Mouse (Mus musculus) embryonic facial prominence, embryonic 10.5 days (tissue): ENCODE measurements around the gene Faap100. TPM values are rescaled to one million over a fixed set of nuclear protein-coding genes. Genes with fewer than 3 reads are reported as not detected.

Experiments
- DNase-seq: peaks from one replicate; pipeline ENCODE4 v3.0.0-alpha.2; 2017; ENCODE audit warnings: low spot score
- H3K27ac ChIP-seq: fragments of 300-500 bp; sonication (generic); replicated peaks from 2 replicates; pipeline ENCODE4 v1.5.1; 2016; ENCODE audit warnings: mild to moderate bottlenecking
- H3K27me3 ChIP-seq: fragments of 300-500 bp; sonication (generic); replicated peaks from 2 replicates; pipeline ENCODE4 v1.6.1; 2016; ENCODE audit warnings: low read depth, mild to moderate bottlenecking; ENCODE audit not compliant: poor library complexity, severe bottlenecking
- H3K36me3 ChIP-seq: fragments of 300-500 bp; sonication (generic); replicated peaks from 2 replicates; pipeline ENCODE4 v1.6.1; 2016; ENCODE audit warnings: mild to moderate bottlenecking, moderate library complexity
- H3K4me1 ChIP-seq: fragments of 300-500 bp; sonication (generic); 2 replicates; pipeline ENCODE4 v1.6.1; 2016
- H3K4me3 ChIP-seq: fragments of 300-500 bp; sonication (generic); 2 replicates; pipeline ENCODE4 v1.5.1; 2016; ENCODE audit warnings: mild to moderate bottlenecking, moderate library complexity
- H3K9me3 ChIP-seq: fragments of 300-500 bp; sonication (generic); 2 replicates; pipeline ENCODE4 v1.6.1; 2016; ENCODE audit warnings: mild to moderate bottlenecking
- WGBS: fragments of 180-500 bp; shearing (Covaris S2); methylation state at CpG from one replicate; pipeline ENCODE4 v1.1.7; 2016; 5-methylcytosine and 5-hydroxymethylcytosine counted together
- polyA plus RNA-seq: library from polyadenylated mRNA; unstranded; fragments of >200 nt; fragmentation: Nextera tagmentation; extraction: Ambion mirVana; gene quantifications from 2 replicates; pipeline ENCODE4 v1.2.1, GENCODE M21; 2016

The Faap100 gene
- polyA plus RNA-seq, 1 experiment from 2014 or later, result 38.3 TPM

- H3K27ac ChIP-seq, result no peak overlapping the region
- no peaks in the 10 kb centered on the region for H3K27me3 ChIP-seq
- peaks cover 89% of the 10 kb centered on the region for H3K36me3 ChIP-seq
- no peaks in the 10 kb centered on the region for H3K9me3 ChIP-seq
- H3K4me3 ChIP-seq, result no peak overlapping the region
- peaks cover 22% of the 10 kb centered on the region for H3K4me1 ChIP-seq
- DNase-seq, result no peak
- WGBS, result 59% methylated on average over 13 of the region's 13 CpGs
Observed at GRCm38 (mm10) chr11:120373025-120373424, 5.5 kb downstream of the Faap100 start.

- Histone ChIP-seq H3K4me3 (no peak overlapping the region), H3K9me3 (no peaks in the 10 kb centered on the region), H3K4me1 (peaks cover 27% of the 10 kb centered on the region), H3K36me3 (peaks cover 62% of the 10 kb centered on the region), H3K27me3 (no peaks in the 10 kb centered on the region), H3K27ac (peak overlapping the region; percentile 70)
- peak; percentile 78 for DNase-seq
- 40% methylated on average over 8 of the region's 8 CpGs for WGBS
Observed at GRCm38 (mm10) chr11:120369656-120370055, 8.9 kb downstream of the Faap100 start.

- Histone ChIP-seq H3K4me1 (peaks cover 41% of the 10 kb centered on the region), H3K27me3 (no peaks in the 10 kb centered on the region), H3K4me3 (no peak overlapping the region), H3K36me3 (peaks cover 30% of the 10 kb centered on the region), H3K27ac (0 out of 2 replicates have a peak overlapping the region, but pooled peaks have one; percentile 16), H3K9me3 (no peaks in the 10 kb centered on the region)
- no peak for DNase-seq
- WGBS, result 36% methylated on average over 7 of the region's 7 CpGs
Observed at GRCm38 (mm10) chr11:120366443-120367027, 12.0 kb downstream of the Faap100 start.

GRCm38 (mm10) chr11:120362891-120363290 is 15.7 kb downstream of the Faap100 start:
- no peak overlapping the region for H3K27ac ChIP-seq
- H3K9me3 ChIP-seq, result no peaks in the 10 kb centered on the region
- H3K36me3 ChIP-seq, result no peaks in the 10 kb centered on the region
- 86% methylated on average over 6 of the region's 6 CpGs for WGBS
- H3K4me1 ChIP-seq, result peaks cover 67% of the 10 kb centered on the region
- DNase-seq, result no peak
- no peak overlapping the region for H3K4me3 ChIP-seq
- no peaks in the 10 kb centered on the region for H3K27me3 ChIP-seq

GRCm38 (mm10) chr11:120361295-120361694 is 17.3 kb downstream of the Faap100 start, which contains the start of gene Fscn2:
Fscn2 (plus strand) TSS chr11:120361534.
- Histone ChIP-seq H3K4me1 (peaks cover 60% of the 10 kb centered on the region), H3K27ac (peak within 1 kb of the TSS; percentile 41), H3K27me3 (no peaks in the 10 kb centered on the region), H3K9me3 (no peaks in the 10 kb centered on the region), H3K4me3 (0 out of 2 replicates have a peak within 1 kb of the TSS, but pooled peaks have one; percentile 6), H3K36me3 (no peaks in the 10 kb centered on the region)
- DNase-seq, result no peak
- WGBS, result 63% methylated on average over 10 of the region's 10 CpGs

- H3K4me3 ChIP-seq, result no peak overlapping the region
- H3K27ac ChIP-seq, result peak overlapping the region; percentile 41
- H3K36me3 ChIP-seq, result no peaks in the 10 kb centered on the region
- peaks cover 57% of the 10 kb centered on the region for H3K4me1 ChIP-seq
- H3K27me3 ChIP-seq, result no peaks in the 10 kb centered on the region
- WGBS, result 73% methylated on average over 5 of the region's 5 CpGs
- DNase-seq, result no peak
- no peaks in the 10 kb centered on the region for H3K9me3 ChIP-seq
Observed at GRCm38 (mm10) chr11:120360755-120361154, 17.8 kb downstream of the Faap100 start.

- Histone ChIP-seq H3K36me3 (no peaks in the 10 kb centered on the region), H3K9me3 (no peaks in the 10 kb centered on the region), H3K27me3 (no peaks in the 10 kb centered on the region), H3K4me3 (no peak overlapping the region), H3K27ac (0 out of 2 replicates have a peak overlapping the region, but pooled peaks have one; percentile 41), H3K4me1 (peaks cover 64% of the 10 kb centered on the region)
- no peak for DNase-seq
- WGBS, result 59% methylated on average over 8 of the region's 8 CpGs
Observed at GRCm38 (mm10) chr11:120360062-120360461, 18.5 kb downstream of the Faap100 start.

- Histone ChIP-seq H3K27me3 (no peaks in the 10 kb centered on the region), H3K4me1 (peaks cover 65% of the 10 kb centered on the region), H3K9me3 (no peaks in the 10 kb centered on the region), H3K36me3 (no peaks in the 10 kb centered on the region), H3K4me3 (no peak overlapping the region), H3K27ac (no peak overlapping the region)
- DNase-seq, result no peak
- 88% methylated on average over 6 of the region's 6 CpGs for WGBS
Observed at GRCm38 (mm10) chr11:120359391-120359790, 19.2 kb downstream of the Faap100 start.

- 21% methylated on average over 10 of the region's 10 CpGs for WGBS
- peak overlapping the region; percentile 34 for H3K4me3 ChIP-seq
Observed at GRCm38 (mm10) chr11:120357791-120358401, 20.7 kb downstream of the Faap100 start.

GRCm38 (mm10) chr11:120356900-120357299 is 21.7 kb downstream of the Faap100 start:
- no peak overlapping the region for H3K4me3 ChIP-seq
- WGBS, result 93% methylated on average over 4 of the region's 4 CpGs
- H3K4me1 ChIP-seq, result peaks cover 71% of the 10 kb centered on the region
- no peaks in the 10 kb centered on the region for H3K9me3 ChIP-seq
- no peak for DNase-seq
- H3K27me3 ChIP-seq, result 0 out of 2 replicates have a peak, but pooled peaks cover 6% of the 10 kb centered on the region
- peaks cover under 1% of the 10 kb centered on the region; the same call in 1 of the 2 replicates for H3K36me3 ChIP-seq
- peak overlapping the region; percentile 86; the same call in 1 of the 2 replicates for H3K27ac ChIP-seq

More at GRCm38 (mm10) chr11:120357791-120358401, 20.7 kb downstream of the Faap100 start:
- Histone ChIP-seq H3K27ac (peak overlapping the region; percentile 86), H3K27me3 (0 out of 2 replicates have a peak, but pooled peaks cover 2% of the 10 kb centered on the region), H3K9me3 (no peaks in the 10 kb centered on the region), H3K36me3 (no peaks in the 10 kb centered on the region), H3K4me1 (peaks cover 76% of the 10 kb centered on the region)
- peak; percentile 71 for DNase-seq

GRCm38 (mm10) chr11:120356319-120356840 is 22.2 kb downstream of the Faap100 start:
- Histone ChIP-seq H3K9me3 (no peaks in the 10 kb centered on the region), H3K27ac (peak overlapping the region; percentile 40; the same call in 1 of the 2 replicates), H3K4me1 (peaks cover 68% of the 10 kb centered on the region), H3K27me3 (0 out of 2 replicates have a peak, but pooled peaks cover 6% of the 10 kb centered on the region), H3K36me3 (peaks cover 5% of the 10 kb centered on the region), H3K4me3 (no peak overlapping the region)
- 85% methylated on average over 15 of the region's 15 CpGs for WGBS
- DNase-seq, result no peak

- 71% methylated on average over 5 of the region's 5 CpGs for whole genome bisulfite sequencing
- H3K4me1 ChIP-seq, result peaks cover 68% of the 10 kb centered on the region
- H3K36me3 ChIP-seq, result peaks cover 7% of the 10 kb centered on the region
- H3K4me3 ChIP-seq, result no peak overlapping the region
- H3K9me3 ChIP-seq, result no peaks in the 10 kb centered on the region
- no peak for DNase-seq
- H3K27ac ChIP-seq, result no peak overlapping the region
- 0 out of 2 replicates have a peak, but pooled peaks cover 6% of the 10 kb centered on the region for H3K27me3 ChIP-seq
Observed at GRCm38 (mm10) chr11:120355277-120356039, 23.1 kb downstream of the Faap100 start.
